7 mouse cellular contexts compared by ENCODE assay signal in genomic region chr16:52451786-52452476, GRCm38 (mm10). TPM values are rescaled to one million over a fixed set of nuclear protein-coding genes. Genes with fewer than 3 reads are reported as not detected.
DNase-seq lines count a peak whose midpoint lies in the region; ATAC-seq lines count a peak whose summit lies in the region.

No protein-coding gene starts in this region.

- no peaks in the 10 kb centered on the region for H3K9me3 ChIP-seq in forebrain, embryonic 15.5 days
- H3K9me3 ChIP-seq in kidney, embryonic 16.5 days (ENCODE audit: low read length): no peaks in the 10 kb centered on the region
- no peaks in the 10 kb centered on the region for H3K9me3 ChIP-seq in megakaryocyte, embryonic 14.5 days
- no peaks in the 10 kb centered on the region for H3K9me3 ChIP-seq in stomach, embryonic 16.5 days (replicated peaks; ENCODE audit: control insufficient read depth, low read length)

- H3K9ac ChIP-seq in forebrain, embryonic 15.5 days (replicated peaks): peak overlapping the region; percentile 60
- H3K9ac ChIP-seq in kidney, embryonic 16.5 days (replicated peaks; ENCODE audit: low read length): peak overlapping the region; percentile 85
- H3K9ac ChIP-seq in stomach, embryonic 16.5 days (ENCODE audit: low read length): peak overlapping the region; percentile 74

- peak; percentile 8 for DNase-seq in ovary, postnatal 10 days (ENCODE audit: low spot score)
- DNase-seq in ovary, postnatal 14 days (ENCODE audit: low spot score): no peak
- peak; percentile 36 for DNase-seq in brain, adult 2 months (ENCODE audit: low read depth, low spot score)

- H3K36me3 ChIP-seq in forebrain, embryonic 15.5 days: no peaks in the 10 kb centered on the region
- no peaks in the 10 kb centered on the region for H3K36me3 ChIP-seq in kidney, embryonic 16.5 days (ENCODE audit: insufficient read depth, low read length)
- H3K36me3 ChIP-seq in megakaryocyte, embryonic 14.5 days (replicated peaks; ENCODE audit: low read length): no peaks in the 10 kb centered on the region
- no peaks in the 10 kb centered on the region for H3K36me3 ChIP-seq in stomach, embryonic 16.5 days (ENCODE audit: control insufficient read depth, insufficient read depth, low read length)

- no peak for ATAC-seq in forebrain, embryonic 15.5 days (replicated peaks)
- ATAC-seq in kidney, embryonic 16.5 days (ENCODE audit: low FRiP score, low TSS enrichment): peak; percentile 28
- no peak; the same call in 1 of the 2 replicates for ATAC-seq in stomach, embryonic 16.5 days (ENCODE audit: insufficient read depth, low FRiP score)

- peak overlapping the region; percentile 71 for H3K4me3 ChIP-seq in forebrain, embryonic 15.5 days
- peak overlapping the region; percentile 82 for H3K4me3 ChIP-seq in kidney, embryonic 16.5 days (ENCODE audit: low read length)
- peak overlapping the region; percentile 94 for H3K4me3 ChIP-seq in megakaryocyte, embryonic 14.5 days (replicated peaks)
- peak overlapping the region; percentile 90 for H3K4me3 ChIP-seq in stomach, embryonic 16.5 days (replicated peaks; ENCODE audit: low read length)

- peaks cover 45% of the 10 kb centered on the region for H3K4me1 ChIP-seq in forebrain, embryonic 15.5 days
- H3K4me1 ChIP-seq in kidney, embryonic 16.5 days (ENCODE audit: insufficient read depth, low read length): peaks cover 12% of the 10 kb centered on the region; the same call in 1 of the 2 replicates
- H3K4me1 ChIP-seq in megakaryocyte, embryonic 14.5 days: peaks cover 41% of the 10 kb centered on the region
- no peaks in the 10 kb centered on the region; the same call in 1 of the 2 replicates for H3K4me1 ChIP-seq in stomach, embryonic 16.5 days (ENCODE audit: control insufficient read depth, insufficient read depth, low read length)

- peak overlapping the region; percentile 87 for H3K4me2 ChIP-seq in forebrain, embryonic 15.5 days (replicated peaks)
- H3K4me2 ChIP-seq in kidney, embryonic 16.5 days (replicated peaks; ENCODE audit: low read depth, low read length): peak overlapping the region; percentile 93
- H3K4me2 ChIP-seq in stomach, embryonic 16.5 days (ENCODE audit: low read depth, low read length): peak overlapping the region; percentile 94

- peak overlapping the region; percentile 79 for H3K27ac ChIP-seq in forebrain, embryonic 15.5 days (replicated peaks)
- H3K27ac ChIP-seq in kidney, embryonic 16.5 days (ENCODE audit: low read length): peak overlapping the region; percentile 88
- peak overlapping the region; percentile 82 for H3K27ac ChIP-seq in stomach, embryonic 16.5 days (ENCODE audit: low read length)

- no peaks in the 10 kb centered on the region for H3K27me3 ChIP-seq in forebrain, embryonic 15.5 days
- no peaks in the 10 kb centered on the region for H3K27me3 ChIP-seq in kidney, embryonic 16.5 days (ENCODE audit: insufficient read depth, low read length)
- peaks cover 56% of the 10 kb centered on the region for H3K27me3 ChIP-seq in megakaryocyte, embryonic 14.5 days (replicated peaks)
- no peaks in the 10 kb centered on the region for H3K27me3 ChIP-seq in stomach, embryonic 16.5 days (ENCODE audit: control insufficient read depth, insufficient read depth, low read length)

- WGBS in forebrain, embryonic 15.5 days: 0% methylated on average over 23 of the region's 23 CpGs
- under 1% methylated on average over 23 of the region's 23 CpGs for WGBS in kidney, embryonic 16.5 days
- under 1% methylated on average over 23 of the region's 23 CpGs for WGBS in stomach, embryonic 16.5 days

RNA-seq across cellular contexts. Expression of gene Alcam, which starts 1.9 kb away (rescaled TPM):
- polyA plus RNA-seq in forebrain, embryonic 15.5 days (2015; fragmentation: Nextera tagmentation; extraction: Ambion mirVana): 20.7 and 22.5 TPM in 2 replicates
- polyA plus RNA-seq in kidney, embryonic 16.5 days (2015; fragmentation: Nextera tagmentation; extraction: Ambion mirVana): 67.2 and 70.6 TPM in 2 replicates
- 1.6 TPM in 1 of 2 replicates, not detected in the other for polyA plus RNA-seq in megakaryocyte, embryonic 14.5 days (2012; ENCODE audit: insufficient read depth, low replicate concordance)
- 61.2 and 62.5 TPM in 2 replicates for polyA plus RNA-seq in stomach, embryonic 16.5 days (2015; fragmentation: Nextera tagmentation; extraction: Ambion mirVana)
